Mouse (Mus musculus): ENCODE results near the gene Iffo1. TPM values are rescaled to one million over a fixed set of nuclear protein-coding genes. Genes with fewer than 3 reads are reported as not detected.

Iffo1 gene
- polyA plus RNA-seq, 1 experiment, result 97.6 TPM

DNA sequence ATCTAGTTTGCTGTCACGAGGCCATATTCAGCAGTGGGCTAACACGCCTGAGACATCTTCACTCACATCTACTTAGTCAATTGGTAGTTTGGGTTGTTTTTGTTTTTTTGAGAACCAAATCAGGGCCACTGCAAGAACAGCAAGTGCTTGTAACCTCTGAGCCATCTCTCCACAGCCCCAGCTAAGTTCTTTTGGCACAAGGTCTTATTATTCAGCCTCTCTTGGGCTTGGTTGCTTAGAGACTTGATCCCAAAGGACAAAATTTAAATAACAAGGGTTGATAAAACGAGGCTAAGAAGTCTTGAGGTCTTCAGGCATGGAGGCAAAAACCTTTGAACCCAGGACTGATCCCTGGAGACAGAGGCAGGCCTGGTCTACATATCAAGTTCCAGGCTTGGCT lies 51.3 kb downstream of the Iffo1 start:
- H3K4me3 ChIP-seq (ENCODE audit: insufficient read depth, low read length), result no peak overlapping the region
- no peak overlapping the region for H3K27ac ChIP-seq (ENCODE audit: insufficient read depth, low read length)
- no peak for TF ChIP-seq POLR2A (IDR thresholded peaks at IDR 0.05; ENCODE audit: extremely low read depth, insufficient read depth, low read length)
- no peak for TF ChIP-seq CTCF (IDR thresholded peaks at IDR 0.05; ENCODE audit: extremely low read depth, insufficient read depth, low read length)
- H3K4me1 ChIP-seq (ENCODE audit: control insufficient read depth, insufficient read depth, low read length), result peaks cover 2% of the 10 kb centered on the region

DNA sequence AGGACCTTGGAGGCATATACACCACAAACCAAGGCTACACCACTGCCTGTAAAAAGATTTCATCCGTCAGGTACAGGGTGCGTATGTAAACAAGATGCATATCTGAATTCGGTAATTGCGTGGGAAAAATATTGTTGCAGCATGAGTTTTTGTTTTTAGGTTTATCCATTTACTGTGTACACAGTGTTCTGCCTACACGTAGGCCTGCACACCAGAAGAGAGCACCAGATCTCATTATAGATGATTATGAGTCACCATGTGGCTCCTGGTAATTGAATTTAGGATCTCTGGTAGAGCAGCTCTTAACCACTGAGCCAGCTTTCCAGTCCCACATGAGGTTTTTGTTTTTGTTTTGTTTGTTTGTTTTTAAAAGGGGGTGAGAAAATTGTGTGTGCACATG lies 52.1 kb downstream of the Iffo1 start:
- peaks cover 2% of the 10 kb centered on the region for H3K4me1 ChIP-seq (ENCODE audit: control insufficient read depth, insufficient read depth, low read length)
- H3K4me3 ChIP-seq (ENCODE audit: insufficient read depth, low read length), result no peak overlapping the region
- TF ChIP-seq CTCF (IDR thresholded peaks at IDR 0.05; ENCODE audit: extremely low read depth, insufficient read depth, low read length) (no peak), POLR2A (IDR thresholded peaks at IDR 0.05; ENCODE audit: extremely low read depth, insufficient read depth, low read length) (no peak)
- H3K27ac ChIP-seq (ENCODE audit: insufficient read depth, low read length), result no peak overlapping the region

DNA sequence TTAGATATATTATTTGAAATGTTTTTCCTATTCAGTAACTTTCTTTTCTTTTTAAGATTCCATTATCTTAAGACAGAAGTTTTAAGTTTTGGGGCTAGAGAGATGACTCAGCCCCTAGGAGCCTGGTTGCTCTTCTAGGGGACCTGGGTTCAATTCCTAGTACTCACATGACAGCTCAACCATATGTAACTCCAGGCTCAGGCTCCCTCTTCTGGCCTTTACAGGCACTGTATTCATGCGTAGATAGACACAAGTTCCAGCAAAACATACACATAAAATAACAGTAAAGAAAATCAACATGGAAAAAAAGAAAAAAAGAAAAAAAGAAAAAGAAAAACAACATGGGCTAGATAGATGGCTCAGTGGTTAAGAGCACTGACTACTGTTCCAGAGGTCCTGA lies 65.4 kb downstream of the Iffo1 start:
- Histone ChIP-seq H3K4me3 (ENCODE audit: insufficient read depth, low read length) (no peak overlapping the region), H3K4me1 (ENCODE audit: control insufficient read depth, insufficient read depth, low read length) (no peaks in the 10 kb centered on the region), H3K27ac (ENCODE audit: insufficient read depth, low read length) (no peak overlapping the region)
- TF ChIP-seq POLR2A (IDR thresholded peaks at IDR 0.05; ENCODE audit: extremely low read depth, insufficient read depth, low read length) (no peak), CTCF (IDR thresholded peaks at IDR 0.05; ENCODE audit: extremely low read depth, insufficient read depth, low read length) (no peak)

Other genes with a start within 250 kb of the Iffo1 start
- 5.1 and 6.5 TPM in 2 replicates for gene Lag3, start 233.5 kb upstream of the Iffo1 start, polyA plus RNA-seq (2012; rRNA removed)
- 1,375 and 1,380 TPM in 2 replicates for gene Ptms, start 225.1 kb upstream of the Iffo1 start, polyA plus RNA-seq (2012; rRNA removed)
- 732 and 737 TPM in 2 replicates for gene Mlf2, start 213.9 kb upstream of the Iffo1 start, polyA plus RNA-seq (2012; rRNA removed)
- 279 and 280 TPM in 2 replicates for gene Cops7a, start 179.7 kb upstream of the Iffo1 start, polyA plus RNA-seq (2012; rRNA removed)
- gene Pianp, start 148.5 kb upstream of the Iffo1 start, polyA plus RNA-seq (2012; rRNA removed), result 157 and 164 TPM in 2 replicates
- 46.9 and 51.6 TPM in 2 replicates for gene Zfp384, start 136.1 kb upstream of the Iffo1 start, polyA plus RNA-seq (2012; rRNA removed)
- gene Ing4, start 105.5 kb upstream of the Iffo1 start, polyA plus RNA-seq (2012; rRNA removed), result 69.7 and 78.6 TPM in 2 replicates
- 17.3 and 19.4 TPM in 2 replicates for gene Acrbp, start 95.6 kb upstream of the Iffo1 start, polyA plus RNA-seq (2012; rRNA removed)
- gene Lpar5, start 77.3 kb upstream of the Iffo1 start, polyA plus RNA-seq (2012; rRNA removed), result 1.0 and 1.3 TPM in 2 replicates
- 79.0 and 80.7 TPM in 2 replicates for gene Chd4, start 49.3 kb upstream of the Iffo1 start, polyA plus RNA-seq (2012; rRNA removed)
- 20.0 and 21.5 TPM in 2 replicates for gene Nop2, start 13.3 kb upstream of the Iffo1 start, polyA plus RNA-seq (2012; rRNA removed)
- gene Gapdh, start 21.2 kb downstream of the Iffo1 start, polyA plus RNA-seq (2012; rRNA removed), result 4,394 and 4,549 TPM in 2 replicates
- gene Ncapd2, start 46.5 kb downstream of the Iffo1 start, polyA plus RNA-seq (2012; rRNA removed), result 53.5 and 58.3 TPM in 2 replicates
- gene Mrpl51, start 46.6 kb downstream of the Iffo1 start, polyA plus RNA-seq (2012; rRNA removed), result 51.2 and 52.9 TPM in 2 replicates
- 169 and 175 TPM in 2 replicates for gene Vamp1, start 70.3 kb downstream of the Iffo1 start, polyA plus RNA-seq (2012; rRNA removed)
- 6.4 and 6.7 TPM in 2 replicates for gene Tapbpl, start 86.6 kb downstream of the Iffo1 start, polyA plus RNA-seq (2012; rRNA removed)
- gene Cd27, start 91.8 kb downstream of the Iffo1 start, polyA plus RNA-seq (2012; rRNA removed), result 0.06 TPM in 1 of 2 replicates, not detected in the other
- not detected in 2 replicates for gene Tuba3a, start 140.8 kb downstream of the Iffo1 start, polyA plus RNA-seq (2012; rRNA removed)
- gene Ltbr, start 168.6 kb downstream of the Iffo1 start, polyA plus RNA-seq (2012; rRNA removed), result 10.3 and 10.8 TPM in 2 replicates
- gene Scnn1a, start 175.4 kb downstream of the Iffo1 start, polyA plus RNA-seq (2012; rRNA removed), result 4.0 and 4.7 TPM in 2 replicates
- gene Tnfrsf1a, start 204.1 kb downstream of the Iffo1 start, polyA plus RNA-seq (2012; rRNA removed), result 13.6 and 14.9 TPM in 2 replicates
- gene Plekhg6, start 235.6 kb downstream of the Iffo1 start, polyA plus RNA-seq (2012; rRNA removed), result 0.11 and 0.23 TPM in 2 replicates